Mouse (Mus musculus): Measurements from ENCODE around the gene Cd180.

Cd180 gene

GRCm38 (mm10) chr13:102786666-102787230, 93.4 kb downstream of the Cd180 start:
- no peak for DNase-seq

Data from embryo, embryonic 11 days (tissue).